Mouse (Mus musculus) embryonic facial prominence, embryonic 12.5 days (tissue): ENCODE data around the gene Pcsk7. TPM values are rescaled to one million over a fixed set of nuclear protein-coding genes. Genes with fewer than 3 reads are reported as not detected.

ENCODE experiments used
- microRNA-seq: library from miRNA; unstranded; fragments of <30 nt; microRNA quantifications from one replicate; pipeline ENCODE4, GENCODE M21; 2017
- polyA plus RNA-seq: library from polyadenylated mRNA; unstranded; fragments of >200 nt; fragmentation: Nextera tagmentation; extraction: Ambion mirVana; gene quantifications from 2 replicates; pipeline ENCODE4 v1.2.1, GENCODE M21; 2016

Gene Pcsk7
- polyA plus RNA-seq, 1 experiment from 2014 or later = 23.6 TPM

Small RNA genes within 50 kb of the gene (microRNA-seq; reads per million reads assigned to microRNA genes)
- gene Mir7087 = not detected

Other genes starting within 250 kb of the Pcsk7 start
- gene Cep164, start 77.8 kb upstream of the Pcsk7 start, polyA plus RNA-seq = 21.2 and 22.8 TPM in 2 replicates
- gene Bace1, start 67.9 kb upstream of the Pcsk7 start, polyA plus RNA-seq = 33.1 and 35.2 TPM in 2 replicates
- gene Rnf214, start 414 bp downstream of the Pcsk7 start, polyA plus RNA-seq = 62.2 and 64.1 TPM in 2 replicates
- gene Tagln, start 29.6 kb downstream of the Pcsk7 start, polyA plus RNA-seq = 14.1 and 16.4 TPM in 2 replicates
- gene Sidt2, start 48.8 kb downstream of the Pcsk7 start, polyA plus RNA-seq = 43.2 and 47.4 TPM in 2 replicates
- 230 and 231 TPM in 2 replicates for gene Pafah1b2, start 106.2 kb downstream of the Pcsk7 start, polyA plus RNA-seq
- 12.0 and 15.6 TPM in 2 replicates for gene Sik3, start 106.3 kb downstream of the Pcsk7 start, polyA plus RNA-seq